Mouse (Mus musculus) cerebellum, adult 18-20 months (tissue): Measurements from ENCODE around the gene U2af1l4.

ENCODE experiments used
- DNase-seq, 2 experiments: peaks; one replicate each; pipeline ENCODE4 v3.0.0; 2021

Gene U2af1l4

DNA sequence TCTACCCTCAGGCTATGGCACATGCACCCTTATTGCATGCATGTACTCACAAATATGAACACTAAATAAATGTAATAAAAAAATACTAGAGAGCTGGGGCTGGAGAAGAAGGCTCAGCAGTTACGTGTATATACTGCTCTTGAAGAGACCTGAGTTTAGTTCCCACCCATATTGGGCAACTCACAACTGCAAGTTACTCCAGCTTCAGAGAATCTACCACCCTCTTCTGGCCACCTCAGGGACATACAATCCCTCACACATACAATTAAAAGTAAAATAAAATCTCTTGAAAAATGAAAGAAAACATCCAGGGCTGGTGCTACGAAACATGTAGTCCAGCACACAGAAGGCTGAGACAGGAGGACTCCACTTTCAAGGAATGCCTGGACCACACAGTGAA lies 51.4 kb downstream of the U2af1l4 start:
- no peak for DNase-seq
